8 mouse cellular contexts compared by ENCODE assay signal in genomic region chr8:104570436-104571343, GRCm38 (mm10). TPM values are rescaled to one million over a fixed set of nuclear protein-coding genes. Genes with fewer than 3 reads are reported as not detected.
A peak's percentile ranks its signal among the peaks of the same experiment; 100 is the strongest.
DNase-seq lines count a peak whose midpoint lies in the region; ATAC-seq lines count a peak whose summit lies in the region.

No protein-coding gene starts in this region.

- H3K36me3 ChIP-seq in heart, embryonic 14.5 days (ENCODE audit: control insufficient read depth, insufficient read depth, low read length), result no peaks in the 10 kb centered on the region
- no peaks in the 10 kb centered on the region for H3K36me3 ChIP-seq in liver, embryonic 13.5 days
- H3K36me3 ChIP-seq in stomach, embryonic 14.5 days (ENCODE audit: control insufficient read depth, insufficient read depth, low read length), result no peaks in the 10 kb centered on the region

- ATAC-seq in erythroid progenitor cell, adult 5-6 weeks (replicated peaks; ENCODE audit: low FRiP score, poor library complexity, severe bottlenecking), result peak; percentile 83
- ATAC-seq in heart, embryonic 14.5 days (ENCODE audit: insufficient number of reproducible peaks, insufficient read depth, low FRiP score, low read depth), result peak; percentile 35
- ATAC-seq in liver, embryonic 13.5 days (ENCODE audit: low read depth), result peak; percentile 70
- ATAC-seq in stomach, embryonic 14.5 days (ENCODE audit: insufficient number of reproducible peaks, insufficient read depth, low FRiP score, low read depth), result peak; percentile 43; the same call in 1 of the 2 replicates

- H3K4me3 ChIP-seq in brown adipose tissue, adult 24 weeks (ENCODE audit: insufficient read depth, low read depth, low read length), result peak overlapping the region; percentile 56
- H3K4me3 ChIP-seq in heart, embryonic 14.5 days (ENCODE audit: control insufficient read depth in 1 of 2, insufficient read depth in 1 of 2, low read depth in 1 of 2, low read length in 2 of 2), result peak overlapping the region; percentile 50
- H3K4me3 ChIP-seq in liver, embryonic 13.5 days (replicated peaks), result peak overlapping the region; percentile 58
- peak overlapping the region; percentile 31 for H3K4me3 ChIP-seq in stomach, embryonic 14.5 days (ENCODE audit: low read depth, low read length)

- 5% methylated on average over 26 of the region's 26 CpGs for WGBS in heart, embryonic 14.5 days
- WGBS in liver, embryonic 13.5 days (ENCODE audit: insufficient replicate concordance), result 1% methylated on average over 26 of the region's 26 CpGs
- WGBS in stomach, embryonic 14.5 days, result 9% methylated on average over 26 of the region's 26 CpGs

- 0 out of 2 replicates have a peak, but pooled peaks cover 3% of the 10 kb centered on the region for H3K4me1 ChIP-seq in brown adipose tissue, adult 24 weeks (ENCODE audit: control insufficient read depth, insufficient read depth, insufficient read length, low read length)
- H3K4me1 ChIP-seq in heart, embryonic 14.5 days (ENCODE audit: control insufficient read depth in 2 of 2, insufficient read depth in 2 of 2, low read length in 2 of 2), result peaks cover 0 to 3% of the 10 kb centered on the region in 2 experiments; a peak in 1 of 4 replicates
- peaks cover 8% of the 10 kb centered on the region for H3K4me1 ChIP-seq in liver, embryonic 13.5 days (replicated peaks)
- no peaks in the 10 kb centered on the region for H3K4me1 ChIP-seq in stomach, embryonic 14.5 days (ENCODE audit: control insufficient read depth, insufficient read depth, low read length)

- no peak overlapping the region for H3K27ac ChIP-seq in brown adipose tissue, adult 24 weeks (replicated peaks; ENCODE audit: low read depth, low read length)
- H3K27ac ChIP-seq in heart, embryonic 14.5 days (replicated peaks in 1 of 2; ENCODE audit: control insufficient read depth in 1 of 2, insufficient read depth in 1 of 2, low read depth in 2 of 2, low read length in 2 of 2), result no peak overlapping the region
- H3K27ac ChIP-seq in liver, embryonic 13.5 days, result no peak overlapping the region
- H3K27ac ChIP-seq in stomach, embryonic 14.5 days (ENCODE audit: low read length), result no peak overlapping the region

- DNase-seq in CD8-positive naive resting alpha-beta T cell, adult 2 months (ENCODE audit: low read depth in 2 of 2, low spot score in 2 of 2), result peak; percentile 76 to 84
- DNase-seq in kidney, postnatal 10 days, result peak; percentile 93
- peak; percentile 69 for DNase-seq in liver, embryonic 13.5 days
- peak; percentile 69 to 83 for DNase-seq in natural killer cell, adult 2 months (ENCODE audit: low spot score in 2 of 2)

- H3K9me3 ChIP-seq in heart, embryonic 14.5 days (ENCODE audit: control insufficient read depth, low read length), result no peaks in the 10 kb centered on the region
- no peaks in the 10 kb centered on the region for H3K9me3 ChIP-seq in liver, embryonic 13.5 days (replicated peaks)
- no peaks in the 10 kb centered on the region for H3K9me3 ChIP-seq in stomach, embryonic 14.5 days (ENCODE audit: control insufficient read depth, low read depth, low read length)

- H3K27me3 ChIP-seq in heart, embryonic 14.5 days (ENCODE audit: control insufficient read depth, insufficient read depth, low read length), result no peaks in the 10 kb centered on the region
- H3K27me3 ChIP-seq in liver, embryonic 13.5 days, result peaks cover 2% of the 10 kb centered on the region; the same call in 1 of the 2 replicates
- H3K27me3 ChIP-seq in stomach, embryonic 14.5 days (ENCODE audit: control insufficient read depth, insufficient read depth, low read length), result no peaks in the 10 kb centered on the region

- H3K9ac ChIP-seq in heart, embryonic 14.5 days (ENCODE audit: low read length), result peak overlapping the region; percentile 48
- H3K9ac ChIP-seq in liver, embryonic 13.5 days, result peak overlapping the region; percentile 64
- no peak overlapping the region for H3K9ac ChIP-seq in stomach, embryonic 14.5 days (replicated peaks; ENCODE audit: low read depth, low read length)

- peak overlapping the region; percentile 93 for H3K4me2 ChIP-seq in heart, embryonic 14.5 days (ENCODE audit: low read length)
- peak overlapping the region; percentile 89 for H3K4me2 ChIP-seq in liver, embryonic 13.5 days
- H3K4me2 ChIP-seq in stomach, embryonic 14.5 days (replicated peaks; ENCODE audit: low read depth, low read length), result peak overlapping the region; percentile 80

RNA-seq across cellular contexts. Expression of gene Pdp2, which starts 20.6 kb away (rescaled TPM):
- 23.7 and 36.2 TPM in 2 replicates for polyA plus RNA-seq in brown adipose tissue, adult 24 weeks (2012; ENCODE audit: insufficient read depth, insufficient read length, missing spikeins)
- 0.36 and 2.1 TPM in 2 replicates for total RNA-seq in erythroid progenitor cell, adult 5-6 weeks (2015; ENCODE audit: low replicate concordance)
- 1.2 and 1.7 TPM in 2 replicates for total RNA-seq in erythroid progenitor cell, adult 5-6 weeks (2017; ENCODE audit: low replicate concordance)
- polyA plus RNA-seq in heart, embryonic 14.5 days (2014; fragmentation: Nextera tagmentation; extraction: Ambion mirVana), result 5.4 and 6.4 TPM in 2 replicates
- 4.4 and 5.7 TPM in 2 replicates for polyA plus RNA-seq in liver, embryonic 13.5 days (2015; fragmentation: Nextera tagmentation; extraction: Ambion mirVana)
- polyA plus RNA-seq in stomach, embryonic 14.5 days (2014; fragmentation: Nextera tagmentation; extraction: Ambion mirVana), result 13.7 and 14.3 TPM in 2 replicates

RNA-seq across cellular contexts. Expression of gene Car7, which starts 36.2 kb away (rescaled TPM):
- polyA plus RNA-seq in brown adipose tissue, adult 24 weeks (2012; ENCODE audit: insufficient read depth, insufficient read length, missing spikeins), result 2.8 and 3.6 TPM in 2 replicates
- not detected in 2 replicates for total RNA-seq in erythroid progenitor cell, adult 5-6 weeks (2015; ENCODE audit: low replicate concordance)
- not detected in 2 replicates for total RNA-seq in erythroid progenitor cell, adult 5-6 weeks (2017; ENCODE audit: low replicate concordance)
- 2.2 and 2.3 TPM in 2 replicates for polyA plus RNA-seq in heart, embryonic 14.5 days (2014; fragmentation: Nextera tagmentation; extraction: Ambion mirVana)
- 3.7 and 4.2 TPM in 2 replicates for polyA plus RNA-seq in liver, embryonic 13.5 days (2015; fragmentation: Nextera tagmentation; extraction: Ambion mirVana)
- 0.55 and 1.6 TPM in 2 replicates for polyA plus RNA-seq in stomach, embryonic 14.5 days (2014; fragmentation: Nextera tagmentation; extraction: Ambion mirVana)

RNA-seq across cellular contexts. Expression of gene Nae1, which starts 36.3 kb away (rescaled TPM):
- 33.8 and 36.6 TPM in 2 replicates for polyA plus RNA-seq in brown adipose tissue, adult 24 weeks (2012; ENCODE audit: insufficient read depth, insufficient read length, missing spikeins)
- total RNA-seq in erythroid progenitor cell, adult 5-6 weeks (2015; ENCODE audit: low replicate concordance), result 52.8 and 59.8 TPM in 2 replicates
- 57.4 and 77.1 TPM in 2 replicates for total RNA-seq in erythroid progenitor cell, adult 5-6 weeks (2017; ENCODE audit: low replicate concordance)
- 73.3 and 80.0 TPM in 2 replicates for polyA plus RNA-seq in heart, embryonic 14.5 days (2014; fragmentation: Nextera tagmentation; extraction: Ambion mirVana)
- polyA plus RNA-seq in liver, embryonic 13.5 days (2015; fragmentation: Nextera tagmentation; extraction: Ambion mirVana), result 43.1 and 49.9 TPM in 2 replicates
- polyA plus RNA-seq in stomach, embryonic 14.5 days (2014; fragmentation: Nextera tagmentation; extraction: Ambion mirVana), result 111 and 115 TPM in 2 replicates

RNA-seq across cellular contexts. Expression of gene Cdh16, which starts 53.5 kb away (rescaled TPM):
- polyA plus RNA-seq in brown adipose tissue, adult 24 weeks (2012; ENCODE audit: insufficient read depth, insufficient read length, missing spikeins), result not detected in 2 replicates
- not detected in 2 replicates for total RNA-seq in erythroid progenitor cell, adult 5-6 weeks (2015; ENCODE audit: low replicate concordance)
- total RNA-seq in erythroid progenitor cell, adult 5-6 weeks (2017; ENCODE audit: low replicate concordance), result not detected in 2 replicates
- polyA plus RNA-seq in heart, embryonic 14.5 days (2014; fragmentation: Nextera tagmentation; extraction: Ambion mirVana), result 21.5 and 26.4 TPM in 2 replicates
- not detected in 2 replicates for polyA plus RNA-seq in liver, embryonic 13.5 days (2015; fragmentation: Nextera tagmentation; extraction: Ambion mirVana)
- polyA plus RNA-seq in stomach, embryonic 14.5 days (2014; fragmentation: Nextera tagmentation; extraction: Ambion mirVana), result 4.9 and 6.0 TPM in 2 replicates
